Mouse (Mus musculus): ENCODE measurements around the gene Wnt5b. TPM values are rescaled to one million over a fixed set of nuclear protein-coding genes. Genes with fewer than 3 reads are reported as not detected.

The Wnt5b gene
- polyA plus RNA-seq, 1 experiment from 2014 or later = 7.4 TPM

Other genes starting within 250 kb of the Wnt5b start
- 0.48 and 0.69 TPM in 2 replicates for gene Lrtm2, start 213.6 kb downstream of the Wnt5b start, polyA plus RNA-seq (2014; fragmentation: Nextera tagmentation; extraction: Ambion mirVana)
- gene Adipor2, start 126.6 kb downstream of the Wnt5b start, polyA plus RNA-seq (2014; fragmentation: Nextera tagmentation; extraction: Ambion mirVana) = 34.6 and 45.5 TPM in 2 replicates
- gene Fbxl14, start 64.7 kb downstream of the Wnt5b start, polyA plus RNA-seq (2014; fragmentation: Nextera tagmentation; extraction: Ambion mirVana) = 6.4 and 6.8 TPM in 2 replicates